Mouse (Mus musculus) adrenal gland, postnatal 4 days (tissue): ENCODE measurements around the gene Inca1. TPM values are rescaled to one million over a fixed set of nuclear protein-coding genes. Genes with fewer than 3 reads are reported as not detected.
A peak's percentile ranks its signal among the peaks of the same experiment; 100 is the strongest.

ENCODE experiments used
- DNase-seq, 2 experiments: peaks; one replicate each; pipeline ENCODE4 v3.0.0; 2021 to 2022; ENCODE audit warnings: low spot score in 2 of 2, mixed read lengths in 2 of 2
- total RNA-seq, 2 experiments: library from RNA; stranded (reverse); gene quantifications; 2 replicates each; pipeline ENCODE4 v1.2.3; 2021

Gene Inca1
- total RNA-seq, 2 experiments from 2014 or later, result 7.0 to 10.2 TPM

- DNase-seq, result peak in 1 of 2 experiments; percentile 60
These were observed 30.2 kb downstream of the Inca1 start for GRCm38 (mm10) chr11:70669582-70670345.

- DNase-seq, result peak; percentile 72 to 89
These were observed 31.0 kb downstream of the Inca1 start, which contains the start of gene Spag7 for GRCm38 (mm10) chr11:70668771-70669505. Gene Spag7, minus strand, starts transcription at chr11:70669416.

- peak in 1 of 2 experiments; percentile 54 for DNase-seq
These were observed 31.6 kb downstream of the Inca1 start for GRCm38 (mm10) chr11:70668335-70668770.

GRCm38 (mm10) chr11:70667271-70668150 lies 32.4 kb downstream of the Inca1 start:
- no peak for DNase-seq

GRCm38 (mm10) chr11:70666687-70667086 lies 33.3 kb downstream of the Inca1 start:
- DNase-seq, result no peak

- no peak for DNase-seq
These were observed 35.2 kb downstream of the Inca1 start for GRCm38 (mm10) chr11:70664741-70665140.

GRCm38 (mm10) chr11:70663957-70664356 lies 36.0 kb downstream of the Inca1 start:
- no peak for DNase-seq

- DNase-seq, result no peak
These were observed 36.9 kb downstream of the Inca1 start for GRCm38 (mm10) chr11:70663101-70663500.

GRCm38 (mm10) chr11:70660571-70660970 lies 39.4 kb downstream of the Inca1 start:
- no peak for DNase-seq

- no peak for DNase-seq
These were observed 41.0 kb downstream of the Inca1 start for GRCm38 (mm10) chr11:70658942-70659341.

GRCm38 (mm10) chr11:70658521-70658920 lies 41.4 kb downstream of the Inca1 start:
- no peak for DNase-seq

GRCm38 (mm10) chr11:70657991-70658390 lies 42.0 kb downstream of the Inca1 start:
- DNase-seq, result no peak

- DNase-seq, result no peak
These were observed 42.4 kb downstream of the Inca1 start for GRCm38 (mm10) chr11:70657573-70657972.

GRCm38 (mm10) chr11:70656964-70657363 lies 43.0 kb downstream of the Inca1 start, which contains the start of gene Eno3:
Gene Eno3, plus strand, starts transcription at chr11:70657202.
- no peak for DNase-seq

GRCm38 (mm10) chr11:70656456-70656927 lies 43.5 kb downstream of the Inca1 start:
- no peak for DNase-seq

GRCm38 (mm10) chr11:70655571-70656455 lies 44.1 kb downstream of the Inca1 start:
- peak in 1 of 2 experiments; percentile 50 for DNase-seq

- DNase-seq, result peak; percentile 68 to 78
These were observed 44.9 kb downstream of the Inca1 start for GRCm38 (mm10) chr11:70654923-70655570.

- peak; percentile 74 for DNase-seq
These were observed 45.6 kb downstream of the Inca1 start, which contains the start of gene Pfn1 for GRCm38 (mm10) chr11:70654198-70654922. Gene Pfn1, minus strand, starts transcription at chr11:70654644.
